Mouse (Mus musculus) thymus, adult 2 months (tissue): ENCODE data around the gene Cep104.

Experiments used
- CTCF ChIP-seq: fragments of 200-500 bp; IDR thresholded peaks from 2 replicates; pipeline ENCODE4 v1.5.1; 2012; ENCODE audit warnings: mild to moderate bottlenecking, control low read depth, low read length, moderate library complexity, borderline replicate concordance; ENCODE audit not compliant: control insufficient read depth, poor library complexity, insufficient read depth; ENCODE audit errors: extremely low read depth
- POLR2A ChIP-seq: fragments of 200-500 bp; IDR thresholded peaks from 2 replicates; pipeline ENCODE4 v1.6.1; 2012; ENCODE audit warnings: mild to moderate bottlenecking, low read length, control low read depth, moderate library complexity; ENCODE audit not compliant: control insufficient read depth, poor library complexity, insufficient read depth; ENCODE audit errors: extremely low read depth

DNA sequence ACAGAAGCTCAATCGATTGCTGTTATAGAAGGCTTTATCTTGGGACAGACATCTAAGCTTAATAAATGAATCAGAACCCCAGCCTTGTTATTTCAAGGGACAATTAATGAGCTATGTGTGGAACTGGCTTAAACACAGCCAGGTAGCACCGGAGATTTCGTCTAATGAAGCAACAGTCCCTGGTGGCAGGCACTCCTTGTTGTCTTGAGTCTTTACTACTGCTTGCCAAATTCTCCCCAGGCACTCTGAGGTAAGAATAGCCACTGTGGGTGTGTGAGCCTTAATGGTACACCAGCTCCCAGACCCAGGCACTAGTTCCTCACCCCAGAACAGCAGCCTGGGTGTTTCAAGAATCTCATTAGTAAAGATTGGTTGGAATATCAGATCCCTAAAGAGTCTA, 76.4 kb downstream of the Cep104 start:
- TF ChIP-seq POLR2A = no peak
- no peak for TF ChIP-seq CTCF
